Mouse (Mus musculus): ENCODE results near the gene Wdpcp.
"Not testable (repeated sequence)": the region's sequence is repeated elsewhere in the genome, so short reads cannot be mapped to it uniquely, and the experiment has no call there.

The Wdpcp gene

DNA sequence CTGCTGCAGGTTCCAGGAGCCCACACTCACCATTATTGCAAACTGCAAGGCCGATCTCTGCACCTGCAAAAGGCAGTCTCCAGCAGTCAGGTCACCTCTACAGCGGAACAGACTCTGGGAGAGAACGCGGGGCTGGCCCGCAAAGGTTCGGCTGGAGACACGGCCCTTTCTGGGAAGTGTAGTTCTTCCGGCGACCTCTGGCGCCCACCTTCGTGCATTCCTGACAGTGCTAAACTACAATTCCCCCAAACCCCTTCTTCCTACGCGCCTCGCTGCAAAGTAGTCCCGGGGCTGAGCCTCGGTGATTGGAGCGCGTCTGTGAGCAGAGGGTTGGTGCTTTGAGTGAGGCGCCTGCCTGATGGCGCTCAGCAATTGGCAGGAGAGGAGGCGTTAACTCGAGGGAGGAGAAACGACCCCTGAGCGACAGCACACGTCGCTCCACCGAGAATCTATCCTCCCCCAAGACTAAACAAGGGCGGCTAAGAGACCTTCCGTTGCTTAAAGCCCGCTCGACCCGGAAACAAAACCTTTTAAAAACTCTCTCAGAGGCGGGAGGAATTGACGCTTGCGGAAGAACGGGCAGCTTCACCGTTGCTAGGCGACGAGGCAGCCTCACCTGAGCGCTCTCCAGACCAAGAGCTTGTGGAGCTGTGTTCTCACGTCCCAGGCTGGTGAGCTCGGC lies at the start of gene Wdpcp, which contains the start of gene Mdh1:
TSS of gene Wdpcp (plus strand) at position 536 of the 682 bp plus-strand sequence.
TSS of gene Mdh1 (minus strand) at position 668 of the 682 bp plus-strand sequence.
- DNase-seq (ENCODE audit: low spot score in 2 of 2): peak; percentile 69 to 76

GRCm38 (mm10) chr11:21528676-21529394 lies 43.2 kb upstream of the Wdpcp start:
- DNase-seq (ENCODE audit: low spot score in 2 of 2): no peak

DNA sequence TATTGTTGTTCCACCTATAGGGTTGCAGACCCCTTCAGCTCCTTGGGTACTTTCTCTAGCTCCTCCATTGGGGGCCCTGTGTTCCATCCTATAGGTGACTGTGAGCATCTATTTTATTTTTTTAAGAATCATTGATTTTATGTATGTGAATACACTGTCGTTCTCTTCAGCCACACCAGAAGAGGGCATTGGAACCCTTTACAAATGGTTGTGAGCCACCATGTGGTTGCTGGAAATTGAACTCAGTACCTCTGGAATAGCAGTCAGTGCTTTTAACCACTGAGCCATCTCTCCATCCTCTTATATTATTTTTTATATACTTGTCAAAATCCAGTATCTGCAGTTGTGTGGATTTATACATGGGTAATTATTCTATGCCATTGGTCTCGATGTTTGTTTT lies 41.2 kb upstream of the Wdpcp start:
- DNase-seq (ENCODE audit: low spot score in 2 of 2): not testable (repeated sequence)

- DNase-seq (ENCODE audit: low spot score in 2 of 2): no peak
Observed at GRCm38 (mm10) chr11:21540072-21540471, 32.0 kb upstream of the Wdpcp start.

DNA sequence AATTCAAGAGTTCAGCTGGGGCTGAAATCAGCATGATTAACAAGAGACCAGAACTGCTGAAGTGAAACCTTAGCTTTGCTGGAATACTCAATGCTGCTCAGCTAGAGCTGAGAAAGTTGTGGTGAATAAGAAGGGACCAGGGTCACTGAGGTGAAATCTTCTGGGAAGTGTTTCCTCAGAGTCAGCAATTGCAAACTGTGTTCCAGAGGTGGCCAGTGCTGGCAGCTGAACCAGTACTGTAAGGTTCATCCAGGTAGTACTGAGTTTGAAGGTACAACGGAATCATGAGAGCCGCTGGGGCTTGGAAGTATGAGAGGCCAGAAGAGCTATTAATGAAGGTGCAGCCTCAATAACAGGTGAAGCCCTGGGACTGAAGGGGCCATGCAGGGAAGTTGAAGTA lies 31.4 kb upstream of the Wdpcp start:
- DNase-seq (ENCODE audit: low spot score in 2 of 2): no peak

DNA sequence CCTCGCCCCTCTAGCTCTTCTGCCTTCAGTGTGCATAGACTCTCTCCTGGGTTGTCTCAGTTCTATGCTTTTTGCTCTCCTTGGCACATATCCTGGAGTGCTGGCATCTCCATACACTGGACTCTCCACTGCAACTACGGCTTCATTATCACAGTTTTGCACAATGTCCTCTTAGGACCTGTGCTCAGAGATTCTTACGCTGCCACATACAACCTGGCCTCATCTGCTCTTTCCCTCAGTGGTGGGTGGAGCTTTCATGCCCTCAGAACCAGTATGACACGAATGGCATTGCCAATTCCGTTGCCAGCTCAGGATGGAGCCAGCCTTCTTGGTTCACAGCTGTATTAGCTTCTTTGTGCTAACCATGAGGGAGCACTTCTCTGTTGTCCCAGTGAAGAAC lies 29.3 kb upstream of the Wdpcp start:
- no peak for DNase-seq (ENCODE audit: low spot score in 2 of 2)

DNA sequence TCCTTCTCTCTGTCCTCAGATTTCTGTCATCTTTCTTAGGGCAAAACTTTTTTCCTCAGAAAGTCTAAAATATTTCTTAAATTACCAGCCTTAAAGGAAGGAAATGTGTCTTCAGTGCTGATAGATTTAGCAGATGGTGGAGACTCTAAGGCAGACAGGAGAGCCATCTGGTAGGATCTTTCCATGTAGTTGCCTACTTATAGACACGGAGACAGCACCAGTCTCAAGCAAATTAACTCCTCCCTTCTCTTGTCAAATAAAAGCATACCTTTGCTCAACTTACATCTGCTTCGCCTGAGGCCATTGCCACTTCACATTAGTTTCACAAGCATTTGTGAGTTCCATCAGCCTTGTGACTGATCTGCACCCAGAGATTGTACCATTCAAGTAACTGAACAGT lies 27.0 kb upstream of the Wdpcp start:
- no peak for DNase-seq (ENCODE audit: low spot score in 2 of 2)

DNA sequence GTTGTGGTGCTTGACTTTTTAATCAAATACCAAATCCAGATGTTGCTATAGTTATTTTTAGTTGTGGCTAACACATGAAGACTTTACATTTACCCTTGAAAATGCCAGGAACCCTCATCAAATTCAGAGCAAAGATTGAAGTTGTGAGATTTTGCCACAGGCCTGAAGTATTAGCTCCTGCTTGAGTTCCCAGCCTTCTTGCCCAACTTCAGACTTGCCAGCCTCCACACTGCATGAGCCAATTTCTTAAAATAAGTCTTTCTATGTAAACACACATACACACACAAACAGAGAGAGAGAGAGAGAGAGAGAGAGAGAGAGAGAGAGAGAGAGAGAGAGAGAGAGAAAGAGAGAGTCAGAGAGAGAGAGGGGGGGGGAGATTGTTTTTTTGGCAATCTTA lies 26.1 kb upstream of the Wdpcp start:
- DNase-seq (ENCODE audit: low spot score in 2 of 2): no peak

- DNase-seq (ENCODE audit: low spot score in 2 of 2): no peak
Observed at GRCm38 (mm10) chr11:21546671-21547070, 25.4 kb upstream of the Wdpcp start.

DNA sequence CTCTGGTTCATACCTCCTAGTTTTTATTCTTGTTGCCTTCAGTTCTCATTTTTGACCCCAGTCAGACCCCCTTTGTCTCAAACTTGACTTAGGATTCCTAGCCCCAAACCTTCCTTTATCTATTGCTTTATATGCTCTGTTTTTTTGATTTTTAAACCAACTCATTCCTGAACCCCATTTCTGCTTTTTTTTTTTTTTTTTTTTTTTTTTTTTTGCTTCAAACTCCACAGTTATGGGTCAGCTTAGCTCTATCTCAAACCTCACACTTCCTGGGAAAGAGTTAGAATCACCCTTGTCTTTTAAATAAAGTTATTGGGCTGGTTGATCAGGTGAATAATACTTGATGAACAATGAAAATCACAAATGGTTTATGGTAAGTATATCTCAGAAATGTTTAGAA lies 24.5 kb upstream of the Wdpcp start:
- DNase-seq (ENCODE audit: low spot score in 2 of 2): no peak

- DNase-seq (ENCODE audit: low spot score in 2 of 2): no peak
Observed at GRCm38 (mm10) chr11:21549052-21549451, 23.0 kb upstream of the Wdpcp start.

DNA sequence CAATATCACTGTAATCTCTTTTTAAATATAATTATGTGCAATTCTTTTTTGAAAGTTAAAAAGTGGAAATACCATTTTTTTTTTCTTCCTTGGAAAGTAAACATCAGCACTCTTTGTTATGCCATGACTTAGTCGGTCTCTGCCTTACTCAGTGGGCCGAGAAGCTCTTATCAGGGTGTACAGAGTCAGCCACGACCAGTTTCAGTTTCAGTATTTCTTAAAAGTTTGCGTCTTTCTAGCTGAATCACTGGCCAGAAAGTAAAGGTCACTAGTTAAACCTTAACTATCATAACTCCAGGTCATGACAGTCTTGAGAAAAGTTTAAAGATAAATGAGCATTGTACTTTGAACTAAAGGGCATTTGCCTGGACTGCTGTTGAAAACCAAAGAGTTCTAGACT lies 22.3 kb upstream of the Wdpcp start:
- no peak for DNase-seq (ENCODE audit: low spot score in 2 of 2)

- no peak for DNase-seq (ENCODE audit: low spot score in 2 of 2)
Observed at GRCm38 (mm10) chr11:21550222-21551173, 21.5 kb upstream of the Wdpcp start.

DNA sequence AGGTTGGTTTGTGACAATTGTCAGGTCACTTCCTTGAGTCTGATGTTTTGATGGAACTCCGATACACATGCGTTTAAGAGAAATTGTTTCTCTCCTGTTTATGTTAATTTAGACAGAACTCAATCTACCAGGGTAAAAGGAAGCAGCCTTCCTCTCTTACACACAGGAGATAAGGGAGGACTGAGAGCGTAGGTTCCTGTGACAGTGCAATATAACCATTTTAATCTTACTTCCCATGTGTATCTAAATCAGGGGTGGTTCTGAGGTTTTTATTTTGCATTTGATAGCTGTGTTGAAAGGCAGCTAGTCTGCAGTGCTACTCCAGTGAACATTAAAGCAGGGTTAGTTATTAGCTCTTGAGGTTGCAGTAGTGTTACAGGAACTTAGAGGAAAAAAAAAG lies 20.0 kb upstream of the Wdpcp start:
- DNase-seq (ENCODE audit: low spot score in 2 of 2): no peak

DNA sequence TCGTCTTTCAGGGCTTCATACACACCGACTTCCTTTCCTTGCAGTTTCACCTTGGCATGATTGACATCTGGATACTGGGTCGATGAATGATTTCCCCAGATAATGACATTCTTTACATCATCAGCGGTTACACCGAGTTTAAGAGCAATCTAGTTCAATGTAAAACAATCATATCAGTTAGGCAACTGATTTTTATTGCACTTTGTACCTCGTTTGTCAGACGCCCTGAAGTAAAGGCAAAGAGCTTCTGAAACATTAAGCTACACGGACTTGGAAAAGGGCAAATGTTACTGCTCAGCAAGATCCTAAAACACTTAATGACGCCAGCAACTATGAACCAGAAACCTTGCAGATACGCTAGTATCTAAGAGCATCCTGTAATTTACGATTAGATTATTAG lies 12.3 kb upstream of the Wdpcp start:
- DNase-seq (ENCODE audit: low spot score in 2 of 2): no peak

GRCm38 (mm10) chr11:21561347-21561746 lies 10.7 kb upstream of the Wdpcp start:
- no peak for DNase-seq (ENCODE audit: low spot score in 2 of 2)

GRCm38 (mm10) chr11:21563617-21564325 lies 8.3 kb upstream of the Wdpcp start:
- DNase-seq (ENCODE audit: low spot score in 2 of 2): no peak

GRCm38 (mm10) chr11:21564681-21565405 lies 7.2 kb upstream of the Wdpcp start:
- DNase-seq (ENCODE audit: low spot score in 2 of 2): no peak

DNA sequence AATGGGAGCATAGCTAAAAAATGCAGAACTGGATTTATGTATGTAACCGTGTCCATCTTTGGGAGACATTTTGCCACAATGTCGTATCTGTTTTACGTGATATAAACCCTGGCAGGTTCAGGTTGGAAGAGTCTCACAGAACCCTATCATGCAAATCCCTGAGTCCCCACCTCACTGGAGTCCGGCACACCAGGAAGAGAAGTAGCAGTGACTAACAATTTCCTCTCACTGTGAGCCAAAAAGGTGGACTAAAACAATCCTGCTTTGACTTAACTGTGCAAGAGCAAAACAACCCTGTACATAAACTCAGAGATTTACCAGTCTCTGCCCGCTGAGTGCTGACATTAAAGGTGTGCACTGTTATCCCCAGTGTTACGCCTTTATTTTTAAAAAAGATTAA lies 5.1 kb upstream of the Wdpcp start:
- DNase-seq (ENCODE audit: low spot score in 2 of 2): no peak

DNA sequence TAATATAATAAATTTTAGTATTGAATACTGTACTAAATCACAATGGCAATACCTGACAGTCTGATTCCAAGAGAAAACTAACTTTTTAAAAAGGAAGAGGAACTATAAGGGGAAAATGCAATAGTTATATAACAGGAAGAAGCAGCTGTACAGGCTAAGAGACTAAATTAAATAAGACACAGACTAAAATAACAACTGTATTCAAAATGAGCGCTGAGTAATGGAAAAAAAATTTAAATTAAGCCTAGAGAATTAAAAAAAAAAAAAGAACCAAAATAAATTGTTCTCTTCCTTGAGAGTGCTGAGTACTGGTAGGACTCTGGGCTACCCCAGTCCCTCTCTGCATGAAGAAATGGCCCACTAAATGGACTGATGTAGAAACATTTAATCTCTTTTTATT lies 4.3 kb upstream of the Wdpcp start:
- DNase-seq (ENCODE audit: low spot score in 2 of 2): no peak

DNA sequence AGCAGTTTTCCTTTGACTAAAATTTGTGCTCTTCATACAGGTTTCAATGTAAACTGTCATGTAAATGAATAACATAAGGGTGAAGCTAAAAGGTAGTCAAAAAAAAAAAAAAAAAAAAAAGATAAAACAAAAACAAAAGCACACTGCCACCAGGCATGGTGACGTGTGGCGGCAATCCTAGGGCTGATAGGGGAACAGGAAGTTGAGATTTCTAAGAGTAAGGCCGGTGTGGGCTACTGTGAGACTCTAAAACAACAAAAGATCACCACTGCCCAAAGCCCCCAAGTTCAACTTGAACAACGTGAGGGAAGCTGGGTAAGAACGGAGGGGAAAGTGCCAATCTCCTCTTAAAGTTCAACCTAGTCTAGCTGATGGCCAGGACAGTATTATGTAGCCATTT lies 3.0 kb upstream of the Wdpcp start:
- DNase-seq (ENCODE audit: low spot score in 2 of 2): no peak
